Mouse (Mus musculus) cerebellum, adult 2 months (tissue): ENCODE measurements around the gene Hist2h2ab.

Experiments used
- CTCF ChIP-seq: fragments of 200-500 bp; IDR thresholded peaks from 2 replicates; pipeline ENCODE4 v1.5.1; 2011; ENCODE audit warnings: low read depth, mild to moderate bottlenecking, control low read depth, low read length, moderate library complexity, borderline replicate concordance; ENCODE audit not compliant: insufficient read depth
- POLR2A ChIP-seq: fragments of 200-500 bp; IDR thresholded peaks from 2 replicates; pipeline ENCODE4 v1.6.1; 2011; ENCODE audit warnings: low read length, control low read depth, borderline replicate concordance; ENCODE audit not compliant: insufficient read depth

- TF ChIP-seq POLR2A, result no peak
- no peak for TF ChIP-seq CTCF
Observed at GRCm38 (mm10) chr3:96196437-96197128, 23.1 kb upstream of the Hist2h2ab start.
